Mouse (Mus musculus) neutrophil, adult 5-6 weeks (primary cell): Measurements from ENCODE around the gene Spg20. TPM values are rescaled to one million over a fixed set of nuclear protein-coding genes. Genes with fewer than 3 reads are reported as not detected.

Experiments
- ATAC-seq: fragments of 151-379, 151-347 bp; 2 replicates; pipeline ENCODE4 v1.8.0; 2017; ENCODE audit warnings: mild to moderate bottlenecking, moderate TSS enrichment; ENCODE audit not compliant: insufficient number of reproducible peaks, poor library complexity, low FRiP score, severe bottlenecking; ENCODE audit errors: extremely low read depth
- total RNA-seq: library from RNA; stranded (forward); fragments of 200-1000 nt; gene quantifications from 2 replicates; pipeline ENCODE4 v1.2.3, GENCODE M21; 2017

The Spg20 gene
- total RNA-seq, 1 experiment from 2014 or later: 12.0 TPM

- ATAC-seq: no peak
Measured at GRCm38 (mm10) chr3:55095968-55096654, 15.8 kb upstream of the Spg20 start.

DNA sequence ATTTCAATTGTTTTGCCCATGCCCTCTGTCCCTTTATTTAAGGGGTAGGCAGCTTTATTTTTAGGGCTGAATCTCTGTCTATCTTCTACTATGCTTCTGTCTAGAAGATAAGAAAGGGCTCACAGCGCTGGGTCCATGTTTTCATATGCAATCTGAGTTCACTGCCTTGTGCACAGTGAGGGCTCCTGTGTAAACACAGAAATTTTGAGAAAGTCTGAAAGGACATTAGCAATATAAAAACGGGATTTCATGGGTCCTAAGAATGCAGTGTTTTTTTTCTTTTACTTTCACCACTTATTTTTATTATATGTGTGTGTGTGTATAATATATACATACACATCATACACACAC is 15.3 kb upstream of the Spg20 start:
- no peak for ATAC-seq

GRCm38 (mm10) chr3:55097186-55097585 is 14.7 kb upstream of the Spg20 start:
- ATAC-seq: no peak

DNA sequence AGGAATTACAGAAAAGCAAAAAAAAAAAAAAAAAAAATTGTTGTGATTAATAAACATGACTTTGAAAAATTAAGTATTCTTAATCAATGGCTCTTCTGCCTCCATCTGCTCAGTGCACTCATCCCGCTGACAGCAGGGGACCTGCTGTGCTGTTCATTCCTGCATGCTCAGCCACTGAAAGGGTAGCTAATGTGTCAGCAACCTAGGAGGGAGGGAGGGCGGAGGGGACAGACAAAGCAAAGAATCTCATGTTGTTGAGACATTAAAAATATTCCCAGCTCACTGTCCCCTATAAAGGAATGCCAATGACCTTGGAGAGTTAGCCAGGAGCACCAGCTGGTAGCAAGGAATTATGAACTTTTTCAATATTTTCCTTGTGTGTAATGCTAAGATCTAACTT is 13.9 kb upstream of the Spg20 start:
- ATAC-seq: no peak

DNA sequence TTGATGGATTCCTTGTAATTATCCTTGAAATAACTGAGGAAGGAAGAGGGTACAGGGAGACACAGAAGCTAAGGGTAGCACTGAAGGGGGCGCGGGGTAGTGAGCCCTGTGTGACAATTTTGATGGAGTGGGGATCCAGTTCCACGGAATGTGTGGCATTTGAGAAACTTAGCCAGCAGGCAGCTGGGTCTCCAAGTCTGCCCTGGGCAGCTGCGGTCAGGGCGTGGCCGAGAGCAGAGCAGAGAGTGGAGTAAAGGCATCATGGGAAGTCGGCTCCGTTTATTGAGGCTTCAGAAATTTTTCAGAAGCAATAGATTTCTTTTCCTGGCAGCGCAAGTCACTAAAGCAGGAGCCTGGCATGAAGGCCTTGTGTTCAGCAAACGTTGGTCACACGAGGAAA is 12.9 kb upstream of the Spg20 start:
- ATAC-seq: no peak

- no peak for ATAC-seq
Measured at GRCm38 (mm10) chr3:55101092-55101491, 10.8 kb upstream of the Spg20 start.

DNA sequence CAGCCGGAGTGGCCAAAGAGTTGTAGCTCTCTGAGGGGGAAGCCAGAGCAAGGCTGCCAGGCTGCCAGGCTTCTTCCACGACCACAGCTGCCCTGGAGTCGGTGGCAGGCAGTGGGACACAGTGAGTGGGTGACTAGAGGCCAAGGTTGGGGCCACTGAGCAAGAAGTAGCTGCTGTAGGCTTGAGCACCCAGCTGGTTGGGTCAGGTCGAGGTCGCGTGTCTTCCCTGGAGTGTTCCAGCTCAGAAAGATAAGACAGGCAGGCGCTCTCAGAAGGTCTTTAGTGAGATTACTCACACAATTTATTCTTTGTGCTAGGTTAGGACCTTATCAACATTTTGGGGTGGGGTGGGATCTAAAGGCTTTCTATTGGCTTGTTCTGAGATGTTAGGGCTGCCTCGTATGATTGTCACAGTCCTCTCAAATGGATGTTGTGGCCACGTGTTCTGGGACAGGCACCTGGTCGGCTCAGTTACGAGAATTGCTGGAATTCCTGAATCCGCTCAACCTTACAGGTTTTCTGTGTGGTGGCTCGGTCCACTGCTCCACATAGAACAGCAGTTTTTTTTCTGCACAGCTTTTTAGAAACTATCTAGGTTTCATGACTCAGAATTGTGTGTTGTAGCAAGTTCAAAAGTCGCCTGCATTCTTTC is 6.4 kb upstream of the Spg20 start:
- ATAC-seq: no peak

- ATAC-seq: no peak
Measured at GRCm38 (mm10) chr3:55106051-55106450, 5.9 kb upstream of the Spg20 start.

- no peak for ATAC-seq
Measured at GRCm38 (mm10) chr3:55109097-55109496, 2.8 kb upstream of the Spg20 start.

DNA sequence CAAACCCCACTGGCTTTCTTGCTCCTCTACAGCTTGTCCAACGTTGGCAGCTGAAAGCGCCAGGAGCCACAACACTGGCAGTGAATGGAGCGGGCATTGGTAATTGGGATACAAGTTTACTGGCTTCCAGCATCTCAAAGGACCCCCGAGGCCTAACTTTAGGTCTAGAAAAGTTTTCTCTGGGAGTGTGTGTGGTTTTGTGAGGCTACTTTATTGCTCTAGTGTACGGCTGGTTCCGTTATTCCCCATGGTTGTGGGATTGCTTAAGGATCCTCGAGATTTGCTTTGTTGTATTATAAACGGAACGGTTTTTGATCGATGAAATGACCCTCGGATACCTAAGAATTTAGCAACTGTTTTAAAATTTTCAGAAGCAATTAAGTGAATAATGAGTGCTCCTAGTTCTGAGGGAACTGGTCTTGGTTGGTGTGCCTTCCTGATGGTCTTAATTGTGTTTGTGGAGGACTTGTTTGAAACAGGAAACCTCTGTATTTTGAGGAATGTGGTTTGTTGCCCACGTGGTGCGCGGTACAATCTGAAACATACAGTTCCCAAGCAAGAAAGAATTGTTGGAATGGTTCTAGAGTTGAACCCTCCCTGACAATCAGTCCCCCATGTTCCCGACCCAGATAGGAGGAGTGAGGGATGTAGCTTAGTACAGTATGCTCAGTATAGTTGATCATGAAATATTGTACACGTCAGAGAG is 955 bp downstream of the Spg20 start:
- no peak for ATAC-seq

DNA sequence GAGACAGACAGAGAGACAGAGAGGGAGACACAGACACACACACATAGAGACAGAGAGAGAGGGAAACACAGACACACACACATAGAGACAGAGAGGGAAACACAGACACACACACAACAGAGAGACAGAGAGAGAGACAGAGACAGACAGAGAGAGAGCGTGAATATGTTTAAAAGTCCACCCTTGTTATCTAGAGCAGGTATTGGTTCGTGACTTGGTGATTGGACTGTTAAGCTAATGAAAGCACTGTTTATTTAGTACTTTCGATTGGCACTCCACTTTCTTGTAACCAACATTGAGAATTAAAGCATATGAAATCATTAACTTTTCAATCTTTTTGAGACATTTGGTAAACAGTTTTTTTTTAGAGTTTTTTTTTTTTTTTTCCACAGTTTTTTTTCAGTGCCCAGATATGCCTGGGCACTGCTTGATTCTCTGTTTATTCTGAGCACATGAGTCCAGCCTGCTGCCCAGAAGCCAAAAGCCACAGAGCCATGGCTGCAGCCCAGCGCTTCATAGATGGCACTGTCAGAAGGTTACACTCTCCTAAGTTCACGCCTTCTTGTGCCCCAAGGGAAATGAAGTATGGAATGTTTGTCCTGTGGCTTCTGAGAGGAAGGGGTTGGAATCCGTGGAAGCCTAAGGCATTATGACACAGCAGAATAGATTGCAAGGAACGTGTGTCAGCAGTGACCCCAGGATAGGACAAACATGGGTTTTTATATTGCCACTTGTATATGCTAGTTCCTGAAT is 2.6 kb downstream of the Spg20 start:
- ATAC-seq: no peak

GRCm38 (mm10) chr3:55115071-55115470 is 3.2 kb downstream of the Spg20 start:
- no peak for ATAC-seq

GRCm38 (mm10) chr3:55115989-55116388 is 4.1 kb downstream of the Spg20 start:
- ATAC-seq: no peak

DNA sequence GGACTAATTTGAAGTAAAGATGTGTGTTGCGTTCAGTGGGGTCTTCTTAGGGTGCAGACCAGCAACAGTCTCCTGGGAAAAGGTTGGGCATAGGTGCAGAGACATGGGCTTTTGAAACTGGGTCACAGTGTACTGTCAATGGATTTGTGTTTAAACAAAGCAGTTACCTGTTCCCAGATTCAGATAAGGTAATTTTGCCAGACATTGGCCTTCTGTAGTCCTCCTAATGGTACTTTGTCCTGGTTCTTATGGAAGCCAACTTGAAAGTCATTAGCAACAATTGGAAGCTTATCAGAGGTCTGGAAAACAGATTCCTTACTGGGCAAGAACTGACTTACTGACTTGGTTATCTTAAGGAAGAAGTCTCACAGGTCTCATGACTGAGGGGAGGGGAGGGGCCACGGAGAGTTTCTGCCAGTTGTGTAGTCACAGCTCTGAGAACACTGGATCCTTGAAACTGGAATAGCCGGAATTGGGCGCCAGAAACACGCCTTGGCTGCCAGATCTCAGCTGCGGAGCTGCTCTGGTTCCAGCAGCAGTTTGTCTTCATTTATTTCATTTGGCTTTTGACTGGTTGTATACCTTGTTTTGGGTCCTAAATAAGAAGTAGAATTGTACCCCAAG is 7.5 kb downstream of the Spg20 start:
- no peak for ATAC-seq

GRCm38 (mm10) chr3:55122336-55122870 is 10.5 kb downstream of the Spg20 start:
- no peak for ATAC-seq

DNA sequence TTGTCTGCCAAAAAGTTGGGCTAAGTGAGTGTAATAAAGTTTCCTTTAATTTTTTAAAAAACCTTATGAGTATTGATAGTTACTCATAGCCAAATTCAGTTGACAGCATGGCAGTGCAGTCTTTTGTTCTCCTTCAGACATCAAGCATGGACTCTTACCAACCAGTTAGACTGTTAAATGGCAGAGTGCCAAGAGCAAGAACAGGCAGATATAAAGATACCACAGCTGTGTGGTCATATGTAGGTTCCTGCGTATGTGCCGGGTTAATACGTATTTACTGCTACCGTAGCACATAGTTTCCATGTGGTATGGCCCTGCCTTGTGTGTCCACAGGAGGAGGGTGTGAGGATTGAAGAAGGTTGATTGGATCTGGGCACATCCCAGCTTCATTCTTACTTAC is 11.2 kb downstream of the Spg20 start:
- ATAC-seq: no peak

DNA sequence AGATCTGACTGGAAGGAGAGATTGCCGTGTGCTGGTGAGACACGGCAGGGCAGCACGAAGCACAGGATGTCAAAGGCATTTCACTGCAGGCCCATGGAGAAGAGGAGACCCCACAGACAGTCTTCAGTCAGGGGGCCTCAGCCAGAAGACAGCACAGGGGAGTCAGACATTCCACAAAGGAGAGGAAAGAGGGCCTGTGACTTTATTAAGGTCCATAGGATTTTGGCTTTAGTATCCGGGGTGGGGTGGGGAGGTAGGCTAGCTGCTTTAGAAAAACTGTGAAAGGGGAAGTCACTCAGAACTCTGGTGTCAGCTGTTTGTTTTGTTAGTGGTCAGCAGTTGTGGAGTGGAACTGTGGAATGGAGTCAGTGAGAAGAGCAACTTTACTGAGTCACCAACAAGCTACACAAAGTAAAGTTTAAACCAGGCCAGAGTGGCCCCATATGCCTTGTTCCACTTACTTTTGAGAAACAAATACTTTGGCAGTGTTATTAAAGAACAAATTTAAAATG is 17.3 kb downstream of the Spg20 start:
- no peak for ATAC-seq

DNA sequence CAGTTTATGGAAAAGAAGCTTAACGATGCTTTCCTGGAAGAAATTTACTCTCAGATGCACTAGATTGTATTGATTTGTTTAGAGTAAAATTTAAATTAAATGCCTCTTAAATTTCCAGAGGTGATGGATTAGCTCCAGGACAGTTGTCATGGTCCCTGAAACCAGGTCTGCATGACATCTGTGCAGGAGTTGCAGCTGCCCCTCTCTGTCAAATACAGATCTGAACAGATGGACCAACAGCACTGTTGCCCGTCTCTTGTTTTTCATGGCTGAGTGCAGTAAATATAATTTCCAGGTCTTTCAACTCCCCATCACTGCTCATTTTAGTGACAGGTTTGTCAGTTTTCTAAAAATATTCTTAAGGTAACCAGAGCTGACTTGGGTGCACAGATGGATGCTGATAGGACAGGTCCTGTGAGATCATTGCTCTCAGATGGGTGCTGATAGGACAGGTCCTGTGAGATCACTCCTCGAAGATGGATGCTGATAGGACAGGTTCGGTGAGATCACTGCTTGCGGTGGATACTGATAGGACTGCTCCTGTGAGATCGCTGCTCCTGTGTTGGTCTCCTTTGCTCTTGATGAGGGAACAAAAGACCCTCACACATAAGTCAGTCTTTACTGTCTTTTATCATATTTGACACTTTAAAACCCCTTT is 19.8 kb downstream of the Spg20 start:
- ATAC-seq: no peak
